Mouse (Mus musculus): ENCODE data around the gene Olfr975. TPM values are rescaled to one million over a fixed set of nuclear protein-coding genes. Genes with fewer than 3 reads are reported as not detected.
"Not testable (repeated sequence)": the region's sequence is repeated elsewhere in the genome, so short reads cannot be mapped to it uniquely, and the experiment has no call there.

Olfr975 gene
- polyA plus RNA-seq (2012; rRNA removed), result not detected in 2 replicates

- Histone ChIP-seq H3K4me1 (ENCODE audit: control insufficient read depth, insufficient read depth, low read length) (no peaks in the 10 kb centered on the region), H3K27ac (ENCODE audit: insufficient read depth, low read length) (no peak within 1 kb of the TSS), H3K4me3 (replicated peaks; ENCODE audit: insufficient read depth, low read depth, low read length) (no peak within 1 kb of the TSS), H3K27me3 (ENCODE audit: control insufficient read depth, insufficient read depth, low read length) (no peaks in the 10 kb centered on the region)
- TF ChIP-seq POLR2A (IDR thresholded peaks at IDR 0.05; ENCODE audit: borderline replicate concordance, insufficient read depth, low read length), result no peak
- TF ChIP-seq CTCF (IDR thresholded peaks at IDR 0.05; ENCODE audit: borderline replicate concordance, insufficient read depth, low read depth, low read length), result no peak
- WGBS, result 61% methylated on average over 1 of the region's 1 CpGs
- DNase-seq, result no peak
These were observed at the start of gene Olfr975 for GRCm38 (mm10) chr9:39951946-39952345. TSS of gene Olfr975 (minus strand) at chr9:39952046.

GRCm38 (mm10) chr9:39991813-39992212 is 40.0 kb upstream of the Olfr975 start, which contains the start of gene Olfr978:
TSS of gene Olfr978 (plus strand) at chr9:39992113.
- no peak for DNase-seq
- 80% methylated on average over 2 of the region's 2 CpGs for WGBS
- TF ChIP-seq CTCF (IDR thresholded peaks at IDR 0.05; ENCODE audit: borderline replicate concordance, insufficient read depth, low read depth, low read length) (no peak), POLR2A (IDR thresholded peaks at IDR 0.05; ENCODE audit: borderline replicate concordance, insufficient read depth, low read length) (no peak)

GRCm38 (mm10) chr9:39976581-39977145 is 24.8 kb upstream of the Olfr975 start:
- not testable (repeated sequence) for H3K4me1 ChIP-seq (ENCODE audit: control insufficient read depth, insufficient read depth, low read length); H3K27ac ChIP-seq (ENCODE audit: insufficient read depth, low read length); H3K4me3 ChIP-seq (replicated peaks; ENCODE audit: insufficient read depth, low read depth, low read length); H3K27me3 ChIP-seq (ENCODE audit: control insufficient read depth, insufficient read depth, low read length); DNase-seq
- WGBS, result 85% methylated on average over 1 of the region's 1 CpGs

More at GRCm38 (mm10) chr9:39991813-39992212, 40.0 kb upstream of the Olfr975 start, which contains the start of gene Olfr978:
- Histone ChIP-seq H3K4me3 (replicated peaks; ENCODE audit: insufficient read depth, low read depth, low read length) (no peak within 1 kb of the TSS), H3K4me1 (ENCODE audit: control insufficient read depth, insufficient read depth, low read length) (no peaks in the 10 kb centered on the region), H3K27ac (ENCODE audit: insufficient read depth, low read length) (no peak within 1 kb of the TSS), H3K27me3 (ENCODE audit: control insufficient read depth, insufficient read depth, low read length) (no peaks in the 10 kb centered on the region)

- not testable (repeated sequence) for H3K27me3 ChIP-seq (ENCODE audit: control insufficient read depth, insufficient read depth, low read length); H3K27ac ChIP-seq (ENCODE audit: insufficient read depth, low read length); H3K4me1 ChIP-seq (ENCODE audit: control insufficient read depth, insufficient read depth, low read length); DNase-seq; H3K4me3 ChIP-seq (replicated peaks; ENCODE audit: insufficient read depth, low read depth, low read length)
- WGBS, result 78% methylated on average over 7 of the region's 9 CpGs
These were observed 9.2 kb upstream of the Olfr975 start, which contains the start of gene Olfr976 for GRCm38 (mm10) chr9:39961033-39961432. TSS of gene Olfr976 (minus strand) at chr9:39961133.

- no peaks in the 10 kb centered on the region for H3K27me3 ChIP-seq (ENCODE audit: control insufficient read depth, insufficient read depth, low read length)
- WGBS, result 88% methylated on average over 1 of the region's 1 CpGs
- TF ChIP-seq POLR2A (IDR thresholded peaks at IDR 0.05; ENCODE audit: borderline replicate concordance, insufficient read depth, low read length) (no peak), CTCF (IDR thresholded peaks at IDR 0.05; ENCODE audit: borderline replicate concordance, insufficient read depth, low read depth, low read length) (no peak)
- no peak within 1 kb of the TSS for H3K4me3 ChIP-seq (replicated peaks; ENCODE audit: insufficient read depth, low read depth, low read length)
- DNase-seq, result no peak
- H3K27ac ChIP-seq (ENCODE audit: insufficient read depth, low read length), result no peak within 1 kb of the TSS
- no peaks in the 10 kb centered on the region for H3K4me1 ChIP-seq (ENCODE audit: control insufficient read depth, insufficient read depth, low read length)
These were observed 14.6 kb downstream of the Olfr975 start, which contains the start of gene Olfr974 for GRCm38 (mm10) chr9:39937201-39937600. TSS of gene Olfr974 (plus strand) at chr9:39937501.

- H3K27ac ChIP-seq (ENCODE audit: insufficient read depth, low read length); DNase-seq; H3K27me3 ChIP-seq (ENCODE audit: control insufficient read depth, insufficient read depth, low read length); H3K4me3 ChIP-seq (replicated peaks; ENCODE audit: insufficient read depth, low read depth, low read length); H3K4me1 ChIP-seq (ENCODE audit: control insufficient read depth, insufficient read depth, low read length): not testable (repeated sequence)
- 33% methylated on average over 1 of the region's 1 CpGs for WGBS
These were observed 23.0 kb downstream of the Olfr975 start for GRCm38 (mm10) chr9:39928837-39929236.

GRCm38 (mm10) chr9:39927975-39928836 is 23.6 kb downstream of the Olfr975 start:
- H3K4me3 ChIP-seq (replicated peaks; ENCODE audit: insufficient read depth, low read depth, low read length); H3K27ac ChIP-seq (ENCODE audit: insufficient read depth, low read length); H3K27me3 ChIP-seq (ENCODE audit: control insufficient read depth, insufficient read depth, low read length); H3K4me1 ChIP-seq (ENCODE audit: control insufficient read depth, insufficient read depth, low read length); DNase-seq: not testable (repeated sequence)
- WGBS, result no CpG with 5 or more reads among the region's 4 CpGs

GRCm38 (mm10) chr9:39909939-39910338 is 41.9 kb downstream of the Olfr975 start:
- Histone ChIP-seq H3K27ac (ENCODE audit: insufficient read depth, low read length) (no peak overlapping the region), H3K27me3 (ENCODE audit: control insufficient read depth, insufficient read depth, low read length) (no peaks in the 10 kb centered on the region), H3K4me3 (replicated peaks; ENCODE audit: insufficient read depth, low read depth, low read length) (no peak overlapping the region), H3K4me1 (ENCODE audit: control insufficient read depth, insufficient read depth, low read length) (no peaks in the 10 kb centered on the region)
- DNase-seq, result no peak
- 80% methylated on average over 3 of the region's 3 CpGs for WGBS
- TF ChIP-seq CTCF (IDR thresholded peaks at IDR 0.05; ENCODE audit: borderline replicate concordance, insufficient read depth, low read depth, low read length) (no peak), POLR2A (IDR thresholded peaks at IDR 0.05; ENCODE audit: borderline replicate concordance, insufficient read depth, low read length) (no peak)

Measured in cerebellum, adult 2 months (tissue).